Mouse (Mus musculus) embryonic facial prominence, embryonic 15.5 days (tissue): Measurements from ENCODE around the gene Rhcg. TPM values are rescaled to one million over a fixed set of nuclear protein-coding genes. Genes with fewer than 3 reads are reported as not detected.

Source experiments
- ATAC-seq: fragments of 200-750 bp; cut with Nextera tagmentation; 2 replicates; pipeline ENCODE4 v1.8.0; 2017; ENCODE audit warnings: low read depth, moderate TSS enrichment; ENCODE audit not compliant: insufficient number of reproducible peaks, low FRiP score, low TSS enrichment
- H3K27ac ChIP-seq: fragments of 300-500 bp; sonication (generic); replicated peaks from 2 replicates; pipeline ENCODE4 v1.5.1; 2015; ENCODE audit warnings: mild to moderate bottlenecking, inconsistent platforms
- H3K27me3 ChIP-seq: fragments of 300-500 bp; sonication (generic); 2 replicates; pipeline ENCODE4 v1.6.1; 2015; ENCODE audit warnings: inconsistent platforms
- H3K36me3 ChIP-seq: fragments of 300-500 bp; sonication (generic); 2 replicates; pipeline ENCODE4 v1.6.1; 2015; ENCODE audit warnings: mild to moderate bottlenecking, inconsistent platforms
- H3K4me1 ChIP-seq: fragments of 300-500 bp; sonication (generic); 2 replicates; pipeline ENCODE4 v1.6.1; 2015; ENCODE audit warnings: inconsistent platforms
- H3K4me2 ChIP-seq: fragments of 300-500 bp; sonication (generic); replicated peaks from 2 replicates; pipeline ENCODE4 v1.6.1; 2015; ENCODE audit warnings: mild to moderate bottlenecking, inconsistent platforms
- H3K4me3 ChIP-seq: fragments of 300-500 bp; sonication (generic); replicated peaks from 2 replicates; pipeline ENCODE4 v1.5.1; 2015; ENCODE audit warnings: mild to moderate bottlenecking, inconsistent platforms
- H3K9ac ChIP-seq: fragments of 300-500 bp; sonication (generic); 2 replicates; pipeline ENCODE4 v1.6.1; 2015; ENCODE audit warnings: inconsistent platforms
- H3K9me3 ChIP-seq: fragments of 300-500 bp; sonication (generic); replicated peaks from 2 replicates; pipeline ENCODE4 v1.6.1; 2016; ENCODE audit warnings: inconsistent platforms
- WGBS: fragments of 180-500 bp; shearing (Covaris S2); methylation state at CpG from one replicate; pipeline ENCODE4 v1.1.7; 2015; 5-methylcytosine and 5-hydroxymethylcytosine counted together
- polyA plus RNA-seq: library from polyadenylated mRNA; unstranded; fragments of >200 nt; fragmentation: Nextera tagmentation; extraction: Ambion mirVana; gene quantifications from 2 replicates; pipeline ENCODE4 v1.2.1, GENCODE M21; 2015

The Rhcg gene
- polyA plus RNA-seq, 1 experiment from 2014 or later, result 0.35 TPM

- Histone ChIP-seq H3K27me3 (peaks cover 98% of the 10 kb centered on the region), H3K36me3 (no peaks in the 10 kb centered on the region), H3K4me1 (peaks cover 7% of the 10 kb centered on the region), H3K9me3 (no peaks in the 10 kb centered on the region), H3K27ac (no peak overlapping the region), H3K4me3 (no peak overlapping the region), H3K4me2 (no peak overlapping the region), H3K9ac (no peak overlapping the region)
- ATAC-seq, result no peak; the same call in 1 of the 2 replicates
- WGBS, result 2% methylated on average over 15 of the region's 15 CpGs
Measured at GRCm38 (mm10) chr7:79547092-79547491, 70.4 kb downstream of the Rhcg start.

- ATAC-seq, result no peak
- WGBS, result 2% methylated on average over 7 of the region's 7 CpGs
Measured at GRCm38 (mm10) chr7:79545066-79545400, 72.4 kb downstream of the Rhcg start.

GRCm38 (mm10) chr7:79544281-79545065 is 73.0 kb downstream of the Rhcg start:
- no peak overlapping the region for H3K9ac ChIP-seq
- no peak overlapping the region for H3K4me2 ChIP-seq
- ATAC-seq, result no peak
- H3K4me3 ChIP-seq, result no peak overlapping the region
- H3K36me3 ChIP-seq, result no peaks in the 10 kb centered on the region
- peaks cover 96% of the 10 kb centered on the region for H3K27me3 ChIP-seq
- H3K4me1 ChIP-seq, result peaks cover 7% of the 10 kb centered on the region
- WGBS, result 1% methylated on average over 37 of the region's 37 CpGs
- no peaks in the 10 kb centered on the region for H3K9me3 ChIP-seq
- H3K27ac ChIP-seq, result no peak overlapping the region

More at GRCm38 (mm10) chr7:79545066-79545400, 72.4 kb downstream of the Rhcg start:
- Histone ChIP-seq H3K4me3 (no peak overlapping the region), H3K4me1 (peaks cover 7% of the 10 kb centered on the region), H3K27ac (no peak overlapping the region), H3K9me3 (no peaks in the 10 kb centered on the region), H3K9ac (no peak overlapping the region), H3K4me2 (no peak overlapping the region), H3K36me3 (no peaks in the 10 kb centered on the region), H3K27me3 (peaks cover 96% of the 10 kb centered on the region)

Other genes with a start within 250 kb of the Rhcg start
- 1.6 and 1.7 TPM in 2 replicates for gene Rlbp1, start 230.6 kb downstream of the Rhcg start, polyA plus RNA-seq
- 6.2 and 6.3 TPM in 2 replicates for gene Fanci, start 225.7 kb downstream of the Rhcg start, polyA plus RNA-seq
- gene Polg, start 151.3 kb downstream of the Rhcg start, polyA plus RNA-seq, result 32.7 and 42.6 TPM in 2 replicates
- 8.3 and 8.9 TPM in 2 replicates for gene Ticrr, start 42.5 kb upstream of the Rhcg start, polyA plus RNA-seq
- 6.2 and 7.6 TPM in 2 replicates for gene Kif7, start 98.1 kb upstream of the Rhcg start, polyA plus RNA-seq
- gene Plin1, start 115.2 kb upstream of the Rhcg start, polyA plus RNA-seq, result 0.05 TPM in 1 of 2 replicates, not detected in the other
- 12.8 and 13.0 TPM in 2 replicates for gene Pex11a, start 125.5 kb upstream of the Rhcg start, polyA plus RNA-seq
- 1.4 and 3.1 TPM in 2 replicates for gene Wdr93, start 125.5 kb upstream of the Rhcg start, polyA plus RNA-seq
- 0.12 and 0.13 TPM in 2 replicates for gene Mesp1, start 176.1 kb upstream of the Rhcg start, polyA plus RNA-seq
- 0.55 and 0.67 TPM in 2 replicates for gene Mesp2, start 193.1 kb upstream of the Rhcg start, polyA plus RNA-seq
- 24.9 and 31.1 TPM in 2 replicates for gene Anpep, start 243.4 kb upstream of the Rhcg start, polyA plus RNA-seq